Mouse (Mus musculus) retina, embryonic 14.5 days (tissue): ENCODE data around the gene Olfr1279.
A peak's percentile ranks its signal among the peaks of the same experiment; 100 is the strongest.
"Not testable (repeated sequence)": the region's sequence is repeated elsewhere in the genome, so short reads cannot be mapped to it uniquely, and the experiment has no call there.

Experiments
- DNase-seq: peaks from one replicate; pipeline ENCODE4 v3.0.0-alpha.2; 2015; ENCODE audit warnings: low spot score

Gene Olfr1279

GRCm38 (mm10) chr2:111300374-111300773, at the start of gene Olfr1279:
TSS of gene Olfr1279 (plus strand) at chr2:111300635.
- no peak for DNase-seq

- DNase-seq = no peak
These were observed 46.2 kb upstream of the Olfr1279 start, which contains the start of gene Olfr1276 for GRCm38 (mm10) chr2:111254216-111254615. TSS of gene Olfr1276 (plus strand) at chr2:111254516.

- DNase-seq = no peak
These were observed 26.4 kb upstream of the Olfr1279 start, which contains the start of gene Olfr1277 for GRCm38 (mm10) chr2:111274006-111274405. TSS of gene Olfr1277 (minus strand) at chr2:111274106.

DNA sequence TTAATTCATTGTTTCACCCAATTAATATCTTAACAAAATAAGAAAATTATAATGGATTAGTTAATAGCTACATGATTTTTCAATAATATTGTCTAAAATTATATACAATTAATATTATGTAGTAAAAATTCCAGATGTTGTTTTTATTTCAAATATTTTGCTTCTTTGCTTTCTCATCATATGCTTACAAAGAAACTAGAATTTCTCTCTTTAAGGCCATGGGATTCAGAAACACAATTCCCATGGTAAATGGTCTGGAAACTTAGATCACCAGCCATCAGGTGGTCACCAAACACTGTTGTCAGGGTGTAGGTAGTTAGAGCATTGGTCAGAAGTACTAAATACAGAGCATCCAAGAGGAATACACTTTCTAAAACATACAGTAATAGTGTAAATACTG, 10.6 kb upstream of the Olfr1279 start, which contains the start of gene Olfr1278:
Gene Olfr1278 (plus strand): TSS at position 301 of the 400 bp plus-strand sequence.
- no peak for DNase-seq

- no peak for DNase-seq
These were observed 1.9 kb upstream of the Olfr1279 start for GRCm38 (mm10) chr2:111298541-111298940.

GRCm38 (mm10) chr2:111313717-111314116, 13.3 kb downstream of the Olfr1279 start, which contains the start of gene Olfr1280:
TSS of gene Olfr1280 (plus strand) at chr2:111314017.
- DNase-seq = peak; percentile 6

DNA sequence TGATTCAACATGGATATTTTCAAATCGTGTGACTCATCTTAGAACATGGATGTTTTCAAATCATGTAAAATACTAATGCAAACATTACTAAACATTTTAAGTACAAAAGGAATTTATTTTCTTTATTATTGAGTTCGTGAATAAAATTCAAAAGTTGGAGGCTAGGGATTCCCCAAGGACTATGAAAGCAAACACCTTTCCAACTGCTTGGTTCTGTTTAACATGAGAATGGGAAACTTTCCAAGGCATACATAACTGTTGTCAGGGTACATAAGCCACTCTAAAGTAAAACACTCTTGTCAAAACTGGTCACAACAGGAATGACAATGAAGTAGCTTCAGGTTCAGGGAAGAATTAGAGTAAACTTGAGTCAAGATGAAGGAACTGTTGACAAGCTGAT, 25.8 kb downstream of the Olfr1279 start, which contains the start of gene Olfr1281:
Gene Olfr1281 (plus strand): TSS at position 301 of the 400 bp plus-strand sequence.
- no peak for DNase-seq

GRCm38 (mm10) chr2:111333721-111334120, 33.3 kb downstream of the Olfr1279 start:
- DNase-seq = not testable (repeated sequence)

DNA sequence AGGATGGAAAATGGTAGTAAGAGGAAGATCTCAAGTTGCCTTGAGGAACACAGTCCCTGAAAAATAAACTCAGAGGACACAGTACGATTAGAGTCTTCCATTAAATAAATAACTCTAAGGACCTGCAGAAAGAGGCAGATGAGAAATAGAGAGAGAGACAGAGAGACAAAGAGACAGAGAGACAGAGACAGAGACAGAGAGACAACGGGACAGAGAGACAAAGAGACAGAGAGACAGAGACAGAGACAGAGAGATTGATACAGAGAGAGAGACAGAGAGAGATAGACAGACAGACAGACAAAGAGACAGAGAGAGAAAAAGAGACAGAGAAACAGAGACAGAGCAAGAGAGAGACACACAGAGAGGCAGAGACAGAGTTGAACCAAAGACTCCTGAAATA, 35.5 kb downstream of the Olfr1279 start, which contains the start of gene Olfr1282:
Gene Olfr1282 (minus strand): TSS at position 101 of the 400 bp plus-strand sequence.
- DNase-seq = no peak
